Mouse (Mus musculus): ENCODE measurements at regions not wholly inside any gene's neighbourhood (a gene's known extent, or its start where the extent isn't known, plus 50 kb on each side); places are given as distances from the start of the nearest gene placed in this dataset.

DNA sequence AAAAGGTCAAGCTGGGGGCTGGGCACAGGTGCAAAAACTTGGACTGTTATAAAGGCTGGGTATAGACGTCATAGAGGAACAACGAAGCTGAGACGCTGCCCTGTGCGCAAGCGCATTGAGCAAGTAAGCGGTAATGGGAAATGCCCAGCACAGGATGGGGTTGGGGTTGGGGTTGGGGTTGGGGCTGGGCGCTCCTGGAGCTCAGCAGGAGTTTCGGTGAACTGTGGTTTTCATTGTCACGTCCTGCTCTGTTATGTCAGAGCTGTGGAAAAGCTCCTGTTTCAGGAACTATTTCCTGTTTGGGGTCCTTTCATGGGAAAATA is 106.4 kb downstream of the Nufip1 start:
- no peaks in the 10 kb centered on the region for H3K27me3 ChIP-seq (ENCODE audit: insufficient read depth, low read length)
- H3K4me2 ChIP-seq (ENCODE audit: low read depth) = no peak overlapping the region
- no peaks in the 10 kb centered on the region for H3K9me3 ChIP-seq (ENCODE audit: low read length)
- no peaks in the 10 kb centered on the region for H3K4me1 ChIP-seq (ENCODE audit: insufficient read depth)
- no peaks in the 10 kb centered on the region for H3K36me3 ChIP-seq (ENCODE audit: insufficient read depth)
- H3K4me3 ChIP-seq (ENCODE audit: low read depth, low read length) = no peak overlapping the region
- 79% methylated on average over 9 of the region's 9 CpGs for WGBS
- TF ChIP-seq CTCF (IDR thresholded peaks at IDR 0.05; ENCODE audit: low read depth) = no peak
- DNase-seq (no peak), ATAC-seq (no peak)
- no peak overlapping the region for H3K27ac ChIP-seq (ENCODE audit: low read depth, low read length)
- no peak overlapping the region for H3K9ac ChIP-seq

DNA sequence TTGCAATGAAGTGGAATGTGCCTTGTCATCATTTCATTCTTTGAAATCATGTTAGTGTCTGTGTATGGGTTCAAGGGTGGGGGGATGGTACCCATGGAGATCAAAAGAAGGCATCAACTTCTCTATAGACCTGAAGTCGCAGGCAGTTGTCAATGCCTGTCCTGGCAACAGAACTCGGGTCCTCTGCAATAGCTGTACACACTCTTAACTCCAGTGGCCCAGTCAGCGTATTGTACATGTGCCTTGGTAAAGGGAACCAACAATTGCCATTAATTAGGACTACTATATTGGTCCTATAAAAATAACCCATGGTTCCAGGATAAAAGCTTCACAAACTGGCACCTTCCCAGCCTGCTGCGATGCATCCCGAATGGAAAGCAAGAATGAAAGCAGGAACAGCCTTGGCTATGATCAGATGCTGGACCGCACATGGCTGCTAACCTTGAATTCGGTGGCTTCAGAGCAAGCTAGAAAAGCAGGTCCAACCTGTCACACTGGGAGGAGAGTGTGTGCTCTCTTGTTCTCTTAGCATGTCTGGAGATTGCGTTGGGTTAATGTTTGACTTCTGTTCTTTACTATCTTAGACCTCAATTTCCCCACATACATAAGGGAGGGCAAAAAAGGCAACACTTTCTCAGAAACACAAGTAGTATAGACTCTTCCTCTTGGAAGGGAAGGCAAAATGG is 107.0 kb downstream of the Nufip1 start:
- no peaks in the 10 kb centered on the region for H3K27me3 ChIP-seq (ENCODE audit: insufficient read depth, low read length)
- ATAC-seq (no peak), DNase-seq (no peak)
- no peaks in the 10 kb centered on the region for H3K36me3 ChIP-seq (ENCODE audit: insufficient read depth)
- no peaks in the 10 kb centered on the region for H3K4me1 ChIP-seq (ENCODE audit: insufficient read depth)
- no peak overlapping the region for H3K27ac ChIP-seq (ENCODE audit: low read depth, low read length)
- H3K4me3 ChIP-seq (ENCODE audit: low read depth, low read length) = no peak overlapping the region
- no peak for TF ChIP-seq CTCF (IDR thresholded peaks at IDR 0.05; ENCODE audit: low read depth)
- no peaks in the 10 kb centered on the region for H3K9me3 ChIP-seq (ENCODE audit: low read length)
- no peak overlapping the region for H3K4me2 ChIP-seq (ENCODE audit: low read depth)
- no peak overlapping the region for H3K9ac ChIP-seq
- WGBS = 92% methylated on average over 8 of the region's 8 CpGs

DNA sequence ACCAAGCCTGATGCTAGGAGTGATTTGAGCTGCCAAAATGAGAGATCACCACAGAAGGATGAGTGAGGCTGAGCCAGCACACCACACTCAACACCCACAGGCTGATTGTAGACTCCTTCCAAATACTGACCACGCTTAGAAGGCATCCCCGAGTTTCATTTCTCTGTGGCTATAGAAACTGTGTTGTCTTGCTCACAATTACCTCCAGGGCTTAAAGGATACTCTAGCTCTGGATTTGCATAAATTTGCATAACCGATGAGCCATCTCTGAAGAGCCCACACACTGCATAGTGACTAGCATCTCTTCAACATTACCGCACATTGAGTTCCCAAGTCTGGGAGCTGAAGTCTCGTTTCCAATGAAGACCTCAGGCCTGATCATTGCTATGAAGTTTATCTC is 110.3 kb downstream of the Nufip1 start:
- Histone ChIP-seq H3K27me3 (ENCODE audit: insufficient read depth, low read length) (no peaks in the 10 kb centered on the region), H3K9me3 (ENCODE audit: low read length) (no peaks in the 10 kb centered on the region), H3K9ac (no peak overlapping the region), H3K4me1 (ENCODE audit: insufficient read depth) (no peaks in the 10 kb centered on the region), H3K4me3 (ENCODE audit: low read depth, low read length) (no peak overlapping the region), H3K4me2 (ENCODE audit: low read depth) (no peak overlapping the region), H3K27ac (ENCODE audit: low read depth, low read length) (no peak overlapping the region), H3K36me3 (ENCODE audit: insufficient read depth) (no peaks in the 10 kb centered on the region)
- WGBS = 12% methylated on average over 5 of the region's 5 CpGs
- DNase-seq = peak; percentile 19
- no peak for TF ChIP-seq CTCF (IDR thresholded peaks at IDR 0.05; ENCODE audit: low read depth)
- ATAC-seq = peak; percentile 76

DNA sequence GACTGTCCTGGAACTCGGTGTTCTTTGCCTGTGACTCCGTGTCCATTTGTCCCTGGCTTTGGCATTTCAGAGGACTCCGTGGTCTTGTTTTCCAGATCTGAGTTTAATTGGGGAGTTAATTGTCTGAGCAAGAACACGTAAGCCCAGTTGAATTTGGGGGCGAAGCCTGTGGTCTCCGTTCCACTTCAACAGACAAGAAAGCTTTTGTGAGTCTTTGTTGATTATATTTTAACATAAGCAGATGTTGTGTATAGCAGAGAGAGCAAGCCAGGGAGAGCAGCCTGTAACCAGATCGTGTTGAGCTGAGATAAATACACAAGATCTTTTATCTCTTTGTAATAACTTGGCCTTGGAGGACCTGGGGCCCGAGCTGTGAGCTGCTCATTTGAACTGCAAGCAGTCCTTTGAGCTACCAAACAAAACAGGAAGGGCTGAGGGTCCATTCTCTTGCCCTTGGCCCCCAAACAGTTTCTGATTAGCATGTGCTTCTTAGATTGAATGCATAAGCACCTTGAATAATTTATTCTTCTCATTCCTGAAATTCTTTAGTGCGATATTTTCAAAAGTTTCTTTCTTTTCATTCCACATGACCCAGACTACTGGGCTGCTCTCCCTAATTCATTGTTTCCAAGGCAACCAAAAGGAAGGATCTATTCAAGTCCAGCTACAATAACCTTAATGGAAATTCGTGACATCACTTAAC is 111.1 kb downstream of the Nufip1 start:
- H3K4me3 ChIP-seq (ENCODE audit: low read depth, low read length) = no peak overlapping the region
- no peaks in the 10 kb centered on the region for H3K9me3 ChIP-seq (ENCODE audit: low read length)
- no peak overlapping the region for H3K9ac ChIP-seq
- H3K4me1 ChIP-seq (ENCODE audit: insufficient read depth) = no peaks in the 10 kb centered on the region
- ATAC-seq = peak; percentile 63
- no peaks in the 10 kb centered on the region for H3K36me3 ChIP-seq (ENCODE audit: insufficient read depth)
- no peaks in the 10 kb centered on the region for H3K27me3 ChIP-seq (ENCODE audit: insufficient read depth, low read length)
- TF ChIP-seq CTCF (IDR thresholded peaks at IDR 0.05; ENCODE audit: low read depth) = no peak
- DNase-seq = peak; percentile 16
- 7% methylated on average over 10 of the region's 10 CpGs for WGBS
- no peak overlapping the region for H3K4me2 ChIP-seq (ENCODE audit: low read depth)
- no peak overlapping the region for H3K27ac ChIP-seq (ENCODE audit: low read depth, low read length)

DNA sequence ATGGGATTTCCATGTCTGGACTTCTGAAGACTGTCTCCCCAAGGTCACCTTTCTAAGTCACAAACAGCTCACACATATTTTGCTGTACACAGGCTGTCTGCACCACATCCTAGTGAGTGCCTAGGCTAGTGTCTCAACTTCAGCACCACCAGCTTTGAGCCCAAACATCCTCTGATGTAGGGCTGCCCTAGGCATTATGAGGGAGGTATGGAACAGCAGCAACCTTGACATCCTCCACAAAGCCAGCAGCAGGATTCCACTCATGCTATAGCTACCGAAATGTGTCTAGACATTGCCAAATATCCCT is 111.6 kb downstream of the Nufip1 start:
- Histone ChIP-seq H3K4me2 (ENCODE audit: low read depth) (no peak overlapping the region), H3K27me3 (ENCODE audit: insufficient read depth, low read length) (no peaks in the 10 kb centered on the region), H3K4me3 (ENCODE audit: low read depth, low read length) (no peak overlapping the region), H3K9me3 (ENCODE audit: low read length) (no peaks in the 10 kb centered on the region), H3K9ac (no peak overlapping the region), H3K27ac (ENCODE audit: low read depth, low read length) (no peak overlapping the region), H3K4me1 (ENCODE audit: insufficient read depth) (no peaks in the 10 kb centered on the region), H3K36me3 (ENCODE audit: insufficient read depth) (no peaks in the 10 kb centered on the region)
- 52% methylated on average over 1 of the region's 1 CpGs for WGBS
- no peak for TF ChIP-seq CTCF (IDR thresholded peaks at IDR 0.05; ENCODE audit: low read depth)
- DNase-seq (no peak), ATAC-seq (no peak)

DNA sequence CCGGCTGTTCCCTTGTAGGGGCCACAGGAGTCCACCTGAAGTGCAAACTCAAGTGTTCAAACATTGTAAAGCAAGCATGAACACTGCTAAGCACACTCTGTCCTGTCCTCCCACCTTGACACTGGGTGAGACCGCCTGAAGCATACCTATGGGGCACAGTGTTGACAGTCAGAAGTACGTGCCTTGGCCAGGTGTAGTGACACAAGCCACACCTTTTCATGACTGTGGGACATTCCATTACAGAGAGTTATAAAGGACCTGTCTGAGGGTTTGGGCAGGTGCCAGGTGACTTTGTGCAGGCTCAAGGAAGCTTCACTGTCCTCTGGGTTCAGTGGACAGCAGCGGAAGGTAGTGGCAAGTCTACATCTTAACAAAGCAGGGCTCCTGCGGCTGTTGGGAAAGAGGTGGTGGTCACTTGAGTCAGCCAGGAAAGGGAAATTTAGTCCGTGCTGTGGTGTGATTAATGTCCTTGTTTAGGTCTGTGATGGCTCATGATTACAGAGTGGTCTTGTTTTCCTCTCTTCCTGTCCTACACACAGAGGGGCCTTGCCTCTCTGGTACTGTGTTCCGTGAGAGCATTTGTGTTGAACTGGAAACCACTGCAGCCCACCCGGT is 112.5 kb downstream of the Nufip1 start:
- H3K27me3 ChIP-seq (ENCODE audit: insufficient read depth, low read length) = no peaks in the 10 kb centered on the region
- no peak for ATAC-seq
- TF ChIP-seq CTCF (IDR thresholded peaks at IDR 0.05; ENCODE audit: low read depth) = no peak
- no peak overlapping the region for H3K4me2 ChIP-seq (ENCODE audit: low read depth)
- H3K4me1 ChIP-seq (ENCODE audit: insufficient read depth) = no peaks in the 10 kb centered on the region
- H3K4me3 ChIP-seq (ENCODE audit: low read depth, low read length) = no peak overlapping the region
- DNase-seq = no peak
- 88% methylated on average over 8 of the region's 8 CpGs for WGBS
- H3K9ac ChIP-seq = no peak overlapping the region
- H3K27ac ChIP-seq (ENCODE audit: low read depth, low read length) = no peak overlapping the region
- H3K36me3 ChIP-seq (ENCODE audit: insufficient read depth) = no peaks in the 10 kb centered on the region
- H3K9me3 ChIP-seq (ENCODE audit: low read length) = no peaks in the 10 kb centered on the region

DNA sequence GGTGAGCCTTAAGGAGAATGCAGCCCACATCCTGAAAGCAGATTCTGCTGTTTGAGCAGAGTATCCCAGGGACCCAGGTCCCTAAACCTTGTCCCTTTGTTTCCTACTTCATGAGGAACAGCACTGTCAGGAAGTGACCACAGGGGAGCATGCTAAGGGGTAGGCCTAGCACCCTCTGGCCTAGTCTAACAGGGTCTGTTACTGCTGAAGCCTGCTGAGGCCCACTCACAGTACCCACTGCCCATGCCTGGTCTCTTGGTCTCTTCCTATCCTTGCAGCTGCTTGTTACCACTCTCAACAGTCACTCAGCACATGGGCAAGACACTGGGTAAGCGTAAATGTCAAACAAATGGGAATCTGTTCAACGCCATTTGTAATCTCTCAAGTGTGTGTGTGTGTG is 113.2 kb downstream of the Nufip1 start:
- no peak overlapping the region for H3K9ac ChIP-seq
- H3K9me3 ChIP-seq (ENCODE audit: low read length) = no peaks in the 10 kb centered on the region
- H3K4me3 ChIP-seq (ENCODE audit: low read depth, low read length) = no peak overlapping the region
- no peak overlapping the region for H3K4me2 ChIP-seq (ENCODE audit: low read depth)
- 94% methylated on average over 2 of the region's 2 CpGs for WGBS
- no peaks in the 10 kb centered on the region for H3K4me1 ChIP-seq (ENCODE audit: insufficient read depth)
- no peaks in the 10 kb centered on the region for H3K36me3 ChIP-seq (ENCODE audit: insufficient read depth)
- TF ChIP-seq CTCF (IDR thresholded peaks at IDR 0.05; ENCODE audit: low read depth) = no peak
- no peaks in the 10 kb centered on the region for H3K27me3 ChIP-seq (ENCODE audit: insufficient read depth, low read length)
- DNase-seq (no peak), ATAC-seq (no peak)
- no peak overlapping the region for H3K27ac ChIP-seq (ENCODE audit: low read depth, low read length)
